Mouse (Mus musculus) bone marrow macrophage, adult 2 months (primary cell): ENCODE results near the gene Iqcb1. TPM values are rescaled to one million over a fixed set of nuclear protein-coding genes. Genes with fewer than 3 reads are reported as not detected.

Experiments
- H3K27ac ChIP-seq: 2 replicates; pipeline ENCODE4 v1.5.1; 2012; ENCODE audit warnings: low read depth, low read length; ENCODE audit not compliant: insufficient read depth
- H3K4me1 ChIP-seq: 2 replicates; pipeline ENCODE4 v1.6.1; 2012; ENCODE audit warnings: low read length; ENCODE audit not compliant: control insufficient read depth, insufficient read depth
- H3K4me3 ChIP-seq: 2 replicates; pipeline ENCODE4 v1.5.1; 2012; ENCODE audit warnings: mild to moderate bottlenecking, low read length, moderate library complexity; ENCODE audit not compliant: insufficient read depth
- CTCF ChIP-seq: IDR thresholded peaks from 2 replicates; pipeline ENCODE4 v1.5.1; 2012; ENCODE audit warnings: low read depth, mild to moderate bottlenecking, low read length, moderate library complexity
- POLR2A ChIP-seq: IDR thresholded peaks from 2 replicates; pipeline ENCODE4 v1.6.1; 2012; ENCODE audit warnings: mild to moderate bottlenecking, low read depth, low read length, borderline replicate concordance
- polyA plus RNA-seq: library from polyadenylated mRNA; stranded (reverse); fragments of >200 nt; gene quantifications from 2 replicates; pipeline ENCODE4 v1.2.4, GENCODE M21; 2012; ENCODE audit not compliant: missing spikeins, insufficient read depth, insufficient read length

Gene Iqcb1
- polyA plus RNA-seq, 1 experiment: 6.9 TPM

GRCm38 (mm10) chr16:36896712-36897111, 68.5 kb downstream of the Iqcb1 start:
- TF ChIP-seq POLR2A: no peak
- TF ChIP-seq CTCF: no peak
- no peak overlapping the region for H3K4me3 ChIP-seq
- H3K4me1 ChIP-seq: no peaks in the 10 kb centered on the region
- H3K27ac ChIP-seq: no peak overlapping the region

GRCm38 (mm10) chr16:36903156-36903555, 75.0 kb downstream of the Iqcb1 start:
- Histone ChIP-seq H3K4me3 (no peak overlapping the region), H3K27ac (no peak overlapping the region), H3K4me1 (no peaks in the 10 kb centered on the region)
- TF ChIP-seq CTCF (no peak), POLR2A (no peak)

GRCm38 (mm10) chr16:36911909-36912308, 83.7 kb downstream of the Iqcb1 start:
- no peak overlapping the region for H3K27ac ChIP-seq
- TF ChIP-seq CTCF: no peak
- no peak for TF ChIP-seq POLR2A
- no peak overlapping the region for H3K4me3 ChIP-seq
- no peaks in the 10 kb centered on the region for H3K4me1 ChIP-seq

- no peak for TF ChIP-seq CTCF
- no peak for TF ChIP-seq POLR2A
- Histone ChIP-seq H3K4me3 (no peak overlapping the region), H3K27ac (no peak overlapping the region), H3K4me1 (no peaks in the 10 kb centered on the region)
Measured at GRCm38 (mm10) chr16:36912311-36912710, 84.1 kb downstream of the Iqcb1 start.

GRCm38 (mm10) chr16:36914195-36914594, 86.0 kb downstream of the Iqcb1 start:
- Histone ChIP-seq H3K4me1 (peaks cover under 1% of the 10 kb centered on the region), H3K4me3 (no peak overlapping the region), H3K27ac (no peak overlapping the region)
- TF ChIP-seq CTCF (no peak), POLR2A (no peak)

GRCm38 (mm10) chr16:36918505-36918904, 90.3 kb downstream of the Iqcb1 start:
- no peak for TF ChIP-seq POLR2A
- no peak for TF ChIP-seq CTCF
- peaks cover 22% of the 10 kb centered on the region for H3K4me1 ChIP-seq
- H3K27ac ChIP-seq: no peak overlapping the region
- no peak overlapping the region for H3K4me3 ChIP-seq

- Histone ChIP-seq H3K4me1 (peaks cover 22% of the 10 kb centered on the region), H3K4me3 (no peak overlapping the region), H3K27ac (peak overlapping the region; percentile 35; the same call in 1 of the 2 replicates)
- TF ChIP-seq CTCF (no peak), POLR2A (no peak)
Measured at GRCm38 (mm10) chr16:36920410-36920809, 92.2 kb downstream of the Iqcb1 start.

- Histone ChIP-seq H3K27ac (no peak overlapping the region), H3K4me3 (no peak overlapping the region), H3K4me1 (peaks cover 22% of the 10 kb centered on the region)
- TF ChIP-seq POLR2A (no peak), CTCF (no peak)
Measured at GRCm38 (mm10) chr16:36921067-36921613, 93.0 kb downstream of the Iqcb1 start.

- H3K27ac ChIP-seq: no peak overlapping the region
- peaks cover 22% of the 10 kb centered on the region for H3K4me1 ChIP-seq
- H3K4me3 ChIP-seq: no peak overlapping the region
- no peak for TF ChIP-seq CTCF
- no peak for TF ChIP-seq POLR2A
Measured at GRCm38 (mm10) chr16:36921980-36922379, 93.8 kb downstream of the Iqcb1 start.

Other genes with a start within 250 kb of the Iqcb1 start
- gene Cd86, start 162.3 kb upstream of the Iqcb1 start, polyA plus RNA-seq: 29.1 and 31.7 TPM in 2 replicates
- gene Ildr1, start 134.4 kb upstream of the Iqcb1 start, polyA plus RNA-seq: not detected in 2 replicates
- gene Slc15a2, start 43.4 kb upstream of the Iqcb1 start, polyA plus RNA-seq: 12.0 and 15.3 TPM in 2 replicates
- gene Eaf2, start 46.6 kb downstream of the Iqcb1 start, polyA plus RNA-seq: 1.3 TPM in 1 of 2 replicates, not detected in the other
- gene Golgb1, start 46.8 kb downstream of the Iqcb1 start, polyA plus RNA-seq: 40.6 and 41.5 TPM in 2 replicates
- gene Hcls1, start 106.6 kb downstream of the Iqcb1 start, polyA plus RNA-seq: 349 and 368 TPM in 2 replicates
- 0.19 TPM in 1 of 2 replicates, not detected in the other for gene Fbxo40, start 162.1 kb downstream of the Iqcb1 start, polyA plus RNA-seq
- gene Polq, start 183.4 kb downstream of the Iqcb1 start, polyA plus RNA-seq: 4.9 and 8.2 TPM in 2 replicates